Mouse (Mus musculus): ENCODE measurements around the gene Stk32b.

- TF ChIP-seq CTCF (IDR thresholded peaks at IDR 0.05; ENCODE audit: borderline replicate concordance, extremely low read depth, insufficient read depth, insufficient read length) (no peak), POLR2A (IDR thresholded peaks at IDR 0.05; ENCODE audit: borderline replicate concordance, extremely low read depth, insufficient read depth, insufficient read length, poor library complexity, severe bottlenecking) (no peak)
These were observed 259.8 kb downstream of the Stk32b start for GRCm38 (mm10) chr5:37457191-37457590.

Data from brain, embryonic 14.5 days (tissue).